Mouse (Mus musculus): ENCODE measurements around the gene Syt11.
A peak's percentile ranks its signal among the peaks of the same experiment; 100 is the strongest.
"Not testable (repeated sequence)": the region's sequence is repeated elsewhere in the genome, so short reads cannot be mapped to it uniquely, and the experiment has no call there.

Syt11 gene

GRCm38 (mm10) chr3:88736556-88736955 is 38.4 kb downstream of the Syt11 start:
- DNase-seq (ENCODE audit: low spot score in 2 of 2), result no peak

GRCm38 (mm10) chr3:88719098-88719497 is 55.9 kb downstream of the Syt11 start:
- DNase-seq (ENCODE audit: low spot score in 2 of 2), result no peak

DNA sequence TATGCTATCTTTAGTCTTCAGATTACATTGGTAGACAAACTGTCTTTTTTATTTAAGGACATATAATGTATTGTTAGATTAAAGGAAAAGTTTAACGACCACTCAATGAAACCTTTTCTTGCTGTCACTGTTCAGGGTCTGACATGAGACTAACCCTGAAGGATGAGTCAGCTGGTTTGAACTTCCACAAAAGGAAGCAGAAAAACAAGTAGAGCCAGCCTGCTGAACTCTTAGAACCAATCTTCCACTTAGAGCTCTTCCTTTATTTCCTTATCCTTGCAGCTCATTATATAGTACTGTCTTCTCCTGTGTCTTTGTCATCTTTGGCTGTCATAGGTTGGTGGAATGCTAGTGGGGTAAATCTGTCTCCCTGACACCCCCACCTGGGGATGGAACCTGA is 57.1 kb downstream of the Syt11 start:
- DNase-seq (ENCODE audit: low spot score in 2 of 2), result no peak

GRCm38 (mm10) chr3:88717198-88717798 is 57.7 kb downstream of the Syt11 start:
- DNase-seq (ENCODE audit: low spot score in 2 of 2), result no peak

DNA sequence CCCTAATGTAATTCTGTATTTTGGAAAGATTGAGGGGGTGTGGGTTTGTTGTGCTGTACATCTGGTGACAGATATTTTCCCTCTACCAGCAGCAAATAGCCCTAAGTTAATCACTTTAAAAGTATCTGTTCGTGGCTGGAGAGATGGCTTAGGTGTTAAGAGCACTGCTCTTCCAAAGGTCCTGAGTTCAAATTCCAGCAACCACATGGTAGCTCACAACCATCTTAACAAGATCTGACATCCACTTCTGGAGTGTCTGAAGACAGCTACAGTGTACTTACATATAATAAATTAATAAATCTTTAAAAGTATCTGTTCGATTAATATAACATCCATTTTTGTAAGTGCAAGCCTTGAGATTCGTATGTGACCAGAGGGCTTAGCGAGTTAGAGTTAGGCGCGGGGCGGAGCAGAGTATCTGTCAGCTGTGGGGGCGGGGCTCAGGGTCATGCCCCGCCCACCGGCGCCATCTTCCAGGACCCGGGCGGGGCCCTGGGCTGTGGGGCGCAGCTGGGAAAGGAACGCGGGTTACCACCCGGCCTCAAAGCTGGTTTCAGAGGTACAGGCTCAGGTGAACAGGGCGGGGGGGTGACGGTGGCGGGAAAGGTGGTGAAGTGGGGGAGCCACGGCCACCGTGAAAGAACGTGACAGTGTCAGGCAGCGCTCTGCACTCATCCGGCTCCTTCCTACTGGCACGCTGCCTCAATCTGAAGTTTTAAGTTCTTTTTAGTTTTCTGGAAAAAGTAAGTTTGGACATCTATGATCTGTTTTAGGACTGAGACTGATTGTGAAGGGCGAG is 58.4 kb downstream of the Syt11 start, which contains the start of gene Rit1:
Rit1 (plus strand) TSS at position 440 of the 799 bp plus-strand sequence.
- DNase-seq (ENCODE audit: low spot score in 2 of 2), result peak; percentile 80 to 82

GRCm38 (mm10) chr3:88715716-88716115 is 59.2 kb downstream of the Syt11 start:
- not testable (repeated sequence) for DNase-seq (ENCODE audit: low spot score in 2 of 2)

GRCm38 (mm10) chr3:88714725-88715124 is 60.2 kb downstream of the Syt11 start:
- DNase-seq (ENCODE audit: low spot score in 2 of 2), result no peak

DNA sequence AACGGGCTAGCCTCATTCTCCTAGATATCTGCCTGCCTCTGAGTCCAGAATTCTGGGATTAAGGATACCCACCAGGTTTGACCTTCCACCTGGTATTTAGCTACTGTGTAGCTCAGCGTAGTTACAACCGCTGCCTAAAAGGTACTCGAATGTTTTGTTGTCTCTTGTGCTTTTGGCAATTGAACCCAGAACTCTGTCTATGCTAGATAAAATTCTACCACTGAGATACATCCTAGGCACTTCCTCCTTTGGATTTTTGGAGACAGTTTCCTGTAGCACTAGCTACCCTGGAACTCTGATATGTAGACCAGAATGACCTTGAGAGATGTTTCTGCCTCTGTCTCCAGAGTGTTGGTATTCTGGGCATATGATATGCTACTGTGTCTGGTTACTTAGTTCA is 61.3 kb downstream of the Syt11 start:
- DNase-seq (ENCODE audit: low spot score in 2 of 2), result no peak

- no peak for DNase-seq (ENCODE audit: low spot score in 2 of 2)
These were observed 73.7 kb downstream of the Syt11 start for GRCm38 (mm10) chr3:88701222-88701621.

DNA sequence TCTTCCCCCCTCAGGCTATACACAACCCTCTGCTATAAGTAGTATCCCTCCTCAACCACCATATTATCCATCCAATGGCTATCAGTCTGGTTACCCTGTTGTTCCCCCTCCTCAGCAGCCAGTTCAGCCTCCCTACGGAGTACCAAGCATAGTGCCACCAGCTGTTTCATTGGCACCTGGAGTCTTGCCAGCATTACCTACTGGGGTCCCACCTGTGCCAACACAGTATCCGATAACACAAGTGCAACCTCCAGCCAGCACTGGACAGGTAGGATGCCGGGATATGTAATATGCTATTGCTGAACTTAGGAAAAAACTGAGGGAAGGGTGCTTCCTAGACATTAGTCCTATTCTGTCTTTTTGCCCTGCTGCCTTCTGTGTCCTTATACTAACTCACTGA is 74.7 kb downstream of the Syt11 start:
- no peak for DNase-seq (ENCODE audit: low spot score in 2 of 2)

DNA sequence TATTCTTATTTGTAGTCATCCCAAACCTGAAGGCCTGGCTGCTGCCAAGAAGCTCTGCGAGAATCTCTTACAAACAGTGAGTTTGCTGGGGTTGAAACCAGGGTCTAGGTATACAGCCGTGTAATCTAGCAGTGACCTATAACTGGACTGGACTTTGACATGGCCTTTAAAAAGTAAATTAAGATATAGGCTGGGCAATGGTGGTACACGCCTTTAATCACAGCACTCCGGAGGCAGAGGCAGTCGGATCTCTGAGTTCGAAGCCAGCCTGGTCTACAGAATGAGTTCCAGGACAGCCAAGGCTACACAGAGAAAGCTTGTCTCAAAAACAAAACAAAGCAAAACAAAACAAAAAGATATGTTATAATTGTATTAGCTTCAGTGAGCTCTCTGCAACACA is 76.1 kb downstream of the Syt11 start:
- no peak for DNase-seq (ENCODE audit: low spot score in 2 of 2)

DNA sequence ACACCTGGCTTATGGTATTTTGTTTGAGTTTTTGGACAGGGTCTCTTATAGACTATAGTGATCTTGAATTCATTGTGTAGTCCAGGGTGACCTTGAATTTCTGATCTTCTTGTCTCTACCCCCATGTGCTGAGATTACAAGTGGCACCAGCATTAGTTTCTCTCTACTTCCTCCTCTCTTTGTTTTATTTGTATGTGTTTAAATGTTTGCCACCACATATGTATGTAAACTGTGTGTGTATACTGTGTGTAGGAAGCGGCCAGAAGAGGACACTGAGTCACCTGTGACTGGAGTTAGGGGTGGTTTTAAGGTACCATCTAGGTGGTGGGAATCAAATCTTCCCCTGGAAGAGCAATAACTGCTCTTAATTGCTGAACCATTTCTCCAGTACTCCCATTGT is 76.9 kb downstream of the Syt11 start:
- DNase-seq (ENCODE audit: low spot score in 2 of 2), result no peak

- DNase-seq (ENCODE audit: low spot score in 2 of 2), result no peak
These were observed 79.4 kb downstream of the Syt11 start for GRCm38 (mm10) chr3:88695545-88695944.
